Mouse (Mus musculus): ENCODE results near the gene Stag1. TPM values are rescaled to one million over a fixed set of nuclear protein-coding genes. Genes with fewer than 3 reads are reported as not detected.

Stag1 gene
- total RNA-seq, 2 experiments from 2014 or later = 67.6 to 69.7 TPM

GRCm38 (mm10) chr9:100626258-100626657 is 28.7 kb downstream of the Stag1 start:
- Histone ChIP-seq H3K4me3 (no peak overlapping the region), H3K27ac (no peak overlapping the region)
- no peak for DNase-seq (ENCODE audit: low spot score in 2 of 2)
- no peak for TF ChIP-seq CTCF (conservative IDR thresholded peaks at IDR 0.05)

- H3K27ac ChIP-seq = no peak overlapping the region
- H3K4me3 ChIP-seq = no peak overlapping the region
- TF ChIP-seq CTCF (conservative IDR thresholded peaks at IDR 0.05) = no peak
- DNase-seq (ENCODE audit: low spot score in 2 of 2) = no peak
These were observed 43.2 kb downstream of the Stag1 start for GRCm38 (mm10) chr9:100640754-100641153.

GRCm38 (mm10) chr9:100641391-100642085 is 43.9 kb downstream of the Stag1 start:
- Histone ChIP-seq H3K4me3 (peak overlapping the region; percentile 75), H3K27ac (peak overlapping the region; percentile 99)
- no peak for DNase-seq (ENCODE audit: low spot score in 2 of 2)
- TF ChIP-seq CTCF (conservative IDR thresholded peaks at IDR 0.05) = no peak

- Histone ChIP-seq H3K27ac (peak overlapping the region; percentile 99), H3K4me3 (peak overlapping the region; percentile 75)
- no peak for DNase-seq (ENCODE audit: low spot score in 2 of 2)
- no peak for TF ChIP-seq CTCF (conservative IDR thresholded peaks at IDR 0.05)
These were observed 44.7 kb downstream of the Stag1 start for GRCm38 (mm10) chr9:100642186-100642839.

GRCm38 (mm10) chr9:100642840-100643697 is 45.5 kb downstream of the Stag1 start:
- Histone ChIP-seq H3K4me3 (peak overlapping the region; percentile 75), H3K27ac (peak overlapping the region; percentile 99)
- DNase-seq (ENCODE audit: low spot score in 2 of 2) = peak; percentile 99 to 100
- peak; percentile 97 for TF ChIP-seq CTCF (conservative IDR thresholded peaks at IDR 0.05)

GRCm38 (mm10) chr9:100644071-100644771 is 46.6 kb downstream of the Stag1 start:
- peak; percentile 44 to 52 for DNase-seq (ENCODE audit: low spot score in 2 of 2)
- no peak for TF ChIP-seq CTCF (conservative IDR thresholded peaks at IDR 0.05)
- peak overlapping the region; percentile 99 for H3K27ac ChIP-seq
- peak overlapping the region; percentile 79 for H3K4me3 ChIP-seq

- TF ChIP-seq CTCF (conservative IDR thresholded peaks at IDR 0.05) = no peak
- DNase-seq (ENCODE audit: low spot score in 2 of 2) = no peak
- Histone ChIP-seq H3K4me3 (peak overlapping the region; percentile 79), H3K27ac (peak overlapping the region; percentile 99)
These were observed 47.7 kb downstream of the Stag1 start for GRCm38 (mm10) chr9:100645026-100645940.

GRCm38 (mm10) chr9:100646276-100646675 is 48.7 kb downstream of the Stag1 start:
- DNase-seq (ENCODE audit: low spot score in 2 of 2) = no peak
- no peak for TF ChIP-seq CTCF (conservative IDR thresholded peaks at IDR 0.05)
- H3K27ac ChIP-seq = peak overlapping the region; percentile 99; the same call in 1 of the 2 replicates
- no peak overlapping the region for H3K4me3 ChIP-seq

- peak overlapping the region; percentile 99; the same call in 1 of the 2 replicates for H3K27ac ChIP-seq
- peak; percentile 26 for TF ChIP-seq CTCF (conservative IDR thresholded peaks at IDR 0.05)
- no peak overlapping the region for H3K4me3 ChIP-seq
- peak; percentile 77 to 88 for DNase-seq (ENCODE audit: low spot score in 2 of 2)
These were observed 50.3 kb downstream of the Stag1 start for GRCm38 (mm10) chr9:100647774-100648323.

GRCm38 (mm10) chr9:100654104-100654503 is 56.5 kb downstream of the Stag1 start:
- no peak for DNase-seq (ENCODE audit: low spot score in 2 of 2)
- Histone ChIP-seq H3K4me3 (no peak overlapping the region), H3K27ac (no peak overlapping the region)
- no peak for TF ChIP-seq CTCF (conservative IDR thresholded peaks at IDR 0.05)

- no peak overlapping the region for H3K4me3 ChIP-seq
- H3K27ac ChIP-seq = no peak overlapping the region
- no peak for TF ChIP-seq CTCF (conservative IDR thresholded peaks at IDR 0.05)
- no peak for DNase-seq (ENCODE audit: low spot score in 2 of 2)
These were observed 58.5 kb downstream of the Stag1 start for GRCm38 (mm10) chr9:100656058-100656457.
